Mouse (Mus musculus) hindbrain, embryonic 13.5 days (tissue): ENCODE results near the gene Sstr2. TPM values are rescaled to one million over a fixed set of nuclear protein-coding genes. Genes with fewer than 3 reads are reported as not detected.

Experiments used
- ATAC-seq: fragments of 200-750 bp; cut with Nextera tagmentation; 2 replicates; pipeline ENCODE4 v1.8.0; 2017; ENCODE audit warnings: moderate TSS enrichment; ENCODE audit not compliant: low FRiP score
- H3K27ac ChIP-seq: fragments of 300-500 bp; sonication (generic); 2 replicates; pipeline ENCODE4 v1.5.1; 2015; ENCODE audit warnings: inconsistent platforms, mild to moderate bottlenecking, moderate library complexity
- H3K27me3 ChIP-seq: fragments of 300-500 bp; sonication (generic); 2 replicates; pipeline ENCODE4 v1.6.1; 2015; ENCODE audit warnings: mild to moderate bottlenecking, inconsistent platforms
- H3K36me3 ChIP-seq: fragments of 300-500 bp; sonication (generic); 2 replicates; pipeline ENCODE4 v1.6.1; 2015; ENCODE audit warnings: mild to moderate bottlenecking, inconsistent platforms
- H3K4me1 ChIP-seq: fragments of 300-500 bp; sonication (generic); replicated peaks from 2 replicates; pipeline ENCODE4 v1.6.1; 2015; ENCODE audit warnings: inconsistent platforms
- H3K4me2 ChIP-seq: fragments of 300-500 bp; sonication (generic); 2 replicates; pipeline ENCODE4 v1.6.1; 2015; ENCODE audit warnings: inconsistent platforms, mild to moderate bottlenecking, moderate library complexity
- H3K4me3 ChIP-seq: fragments of 300-500 bp; sonication (generic); 2 replicates; pipeline ENCODE4 v1.5.1; 2015; ENCODE audit warnings: mild to moderate bottlenecking, inconsistent platforms
- H3K9ac ChIP-seq: fragments of 300-500 bp; sonication (generic); 2 replicates; pipeline ENCODE4 v1.6.1; 2015; ENCODE audit warnings: mild to moderate bottlenecking, inconsistent platforms
- H3K9me3 ChIP-seq: fragments of 300-500 bp; sonication (generic); 2 replicates; pipeline ENCODE4 v1.6.1; 2016; ENCODE audit warnings: inconsistent platforms
- whole genome bisulfite sequencing: fragments of 180-500 bp; shearing (Covaris S2); methylation state at CpG from one replicate; pipeline ENCODE4 v1.1.7; 2015; 5-methylcytosine and 5-hydroxymethylcytosine counted together
- polyA plus RNA-seq: library from polyadenylated mRNA; unstranded; fragments of >200 nt; fragmentation: Nextera tagmentation; extraction: Ambion mirVana; gene quantifications from 2 replicates; pipeline ENCODE4 v1.2.1, GENCODE M21; 2015

Sstr2 gene
- polyA plus RNA-seq, 1 experiment from 2014 or later = 32.8 TPM

GRCm38 (mm10) chr11:113607556-113607955 lies 11.6 kb upstream of the Sstr2 start:
- Histone ChIP-seq H3K9me3 (peaks cover 7% of the 10 kb centered on the region; the same call in 1 of the 2 replicates), H3K9ac (no peak overlapping the region), H3K4me2 (no peak overlapping the region), H3K4me1 (peaks cover 14% of the 10 kb centered on the region), H3K27ac (no peak overlapping the region), H3K4me3 (no peak overlapping the region), H3K27me3 (no peaks in the 10 kb centered on the region), H3K36me3 (no peaks in the 10 kb centered on the region)
- 96% methylated on average over 12 of the region's 12 CpGs for WGBS
- ATAC-seq = no peak

GRCm38 (mm10) chr11:113609581-113609980 lies 9.6 kb upstream of the Sstr2 start:
- 80% methylated on average over 5 of the region's 5 CpGs for WGBS
- no peak for ATAC-seq
- no peak overlapping the region for H3K9ac ChIP-seq
- H3K4me2 ChIP-seq = no peak overlapping the region
- peaks cover 7% of the 10 kb centered on the region; the same call in 1 of the 2 replicates for H3K9me3 ChIP-seq
- no peak overlapping the region for H3K27ac ChIP-seq
- H3K4me3 ChIP-seq = no peak overlapping the region
- no peaks in the 10 kb centered on the region for H3K27me3 ChIP-seq
- H3K36me3 ChIP-seq = no peaks in the 10 kb centered on the region
- peaks cover 10% of the 10 kb centered on the region for H3K4me1 ChIP-seq

GRCm38 (mm10) chr11:113610266-113610665 lies 8.9 kb upstream of the Sstr2 start:
- Histone ChIP-seq H3K4me1 (peaks cover 10% of the 10 kb centered on the region), H3K4me2 (no peak overlapping the region), H3K27ac (no peak overlapping the region), H3K4me3 (no peak overlapping the region), H3K36me3 (no peaks in the 10 kb centered on the region), H3K27me3 (no peaks in the 10 kb centered on the region), H3K9ac (no peak overlapping the region), H3K9me3 (peaks cover 7% of the 10 kb centered on the region; the same call in 1 of the 2 replicates)
- 72% methylated on average over 5 of the region's 5 CpGs for WGBS
- no peak for ATAC-seq

GRCm38 (mm10) chr11:113611112-113611646 lies 8.0 kb upstream of the Sstr2 start:
- no peak for ATAC-seq
- H3K4me1 ChIP-seq = peaks cover 10% of the 10 kb centered on the region
- peaks cover under 1% of the 10 kb centered on the region; the same call in 1 of the 2 replicates for H3K9me3 ChIP-seq
- H3K4me3 ChIP-seq = no peak overlapping the region
- H3K27me3 ChIP-seq = no peaks in the 10 kb centered on the region
- H3K27ac ChIP-seq = peak overlapping the region; percentile 84
- 86% methylated on average over 10 of the region's 10 CpGs for WGBS
- H3K9ac ChIP-seq = no peak overlapping the region
- no peak overlapping the region for H3K4me2 ChIP-seq
- H3K36me3 ChIP-seq = no peaks in the 10 kb centered on the region

GRCm38 (mm10) chr11:113611664-113612611 lies 7.2 kb upstream of the Sstr2 start:
- H3K27ac ChIP-seq = peak overlapping the region; percentile 84
- peaks cover 10% of the 10 kb centered on the region for H3K4me1 ChIP-seq
- H3K36me3 ChIP-seq = no peaks in the 10 kb centered on the region
- H3K4me3 ChIP-seq = no peak overlapping the region
- no peaks in the 10 kb centered on the region for H3K9me3 ChIP-seq
- peak overlapping the region; percentile 25; the same call in 1 of the 2 replicates for H3K4me2 ChIP-seq
- ATAC-seq = peak; percentile 88
- peak overlapping the region; percentile 49; the same call in 1 of the 2 replicates for H3K9ac ChIP-seq
- H3K27me3 ChIP-seq = no peaks in the 10 kb centered on the region
- 6% methylated on average over 24 of the region's 24 CpGs for WGBS

- no peak for ATAC-seq
- 82% methylated on average over 6 of the region's 6 CpGs for WGBS
Observed at GRCm38 (mm10) chr11:113614476-113614875, 4.7 kb upstream of the Sstr2 start.

GRCm38 (mm10) chr11:113617132-113617911 lies 1.8 kb upstream of the Sstr2 start:
- Histone ChIP-seq H3K27ac (no peak overlapping the region), H3K4me1 (peaks cover 44% of the 10 kb centered on the region), H3K4me2 (no peak overlapping the region), H3K36me3 (no peaks in the 10 kb centered on the region), H3K27me3 (peaks cover 17% of the 10 kb centered on the region; the same call in 1 of the 2 replicates), H3K4me3 (no peak overlapping the region), H3K9me3 (no peaks in the 10 kb centered on the region), H3K9ac (no peak overlapping the region)
- no peak for ATAC-seq
- 45% methylated on average over 14 of the region's 14 CpGs for WGBS

More at GRCm38 (mm10) chr11:113614476-113614875, 4.7 kb upstream of the Sstr2 start:
- H3K27ac ChIP-seq = no peak overlapping the region
- no peak overlapping the region for H3K9ac ChIP-seq
- no peak overlapping the region for H3K4me2 ChIP-seq
- H3K27me3 ChIP-seq = no peaks in the 10 kb centered on the region; the same call in 1 of the 2 replicates
- no peaks in the 10 kb centered on the region for H3K36me3 ChIP-seq
- H3K4me1 ChIP-seq = peaks cover 30% of the 10 kb centered on the region
- no peaks in the 10 kb centered on the region for H3K9me3 ChIP-seq
- no peak overlapping the region for H3K4me3 ChIP-seq

- 16% methylated on average over 4 of the region's 4 CpGs for WGBS
- Histone ChIP-seq H3K4me3 (peak overlapping the region; percentile 55), H3K27ac (peak overlapping the region; percentile 61; the same call in 1 of the 2 replicates), H3K36me3 (no peaks in the 10 kb centered on the region), H3K9me3 (no peaks in the 10 kb centered on the region), H3K4me1 (peaks cover 43% of the 10 kb centered on the region), H3K9ac (peak overlapping the region; percentile 83), H3K4me2 (peak overlapping the region; percentile 86), H3K27me3 (peaks cover 17% of the 10 kb centered on the region; the same call in 1 of the 2 replicates)
- ATAC-seq = no peak
Observed at GRCm38 (mm10) chr11:113618303-113618671, 855 bp upstream of the Sstr2 start.

- ATAC-seq = no peak; the same call in none of the 2 replicates
- WGBS = 1% methylated on average over 31 of the region's 31 CpGs
- Histone ChIP-seq H3K4me2 (peak overlapping the region; percentile 86), H3K36me3 (peaks cover 7% of the 10 kb centered on the region), H3K4me3 (peak overlapping the region; percentile 55), H3K27ac (peak overlapping the region; percentile 61), H3K9ac (peak overlapping the region; percentile 83), H3K27me3 (peaks cover 17% of the 10 kb centered on the region; the same call in 1 of the 2 replicates), H3K4me1 (peaks cover 43% of the 10 kb centered on the region), H3K9me3 (no peaks in the 10 kb centered on the region)
Observed at GRCm38 (mm10) chr11:113619420-113620080, 408 bp downstream of the Sstr2 start.

GRCm38 (mm10) chr11:113621001-113621400 lies 1.9 kb downstream of the Sstr2 start:
- Histone ChIP-seq H3K9ac (peak overlapping the region; percentile 55; the same call in 1 of the 2 replicates), H3K4me2 (peak overlapping the region; percentile 86), H3K4me1 (peaks cover 43% of the 10 kb centered on the region), H3K27me3 (peaks cover 17% of the 10 kb centered on the region; the same call in 1 of the 2 replicates), H3K9me3 (no peaks in the 10 kb centered on the region), H3K4me3 (peak overlapping the region; percentile 55), H3K36me3 (peaks cover 16% of the 10 kb centered on the region), H3K27ac (no peak overlapping the region)
- 52% methylated on average over 2 of the region's 2 CpGs for WGBS
- ATAC-seq = no peak

- no peak overlapping the region for H3K4me3 ChIP-seq
- H3K9ac ChIP-seq = no peak overlapping the region
- 81% methylated on average over 4 of the region's 4 CpGs for WGBS
- H3K9me3 ChIP-seq = no peaks in the 10 kb centered on the region
- H3K27me3 ChIP-seq = peaks cover 17% of the 10 kb centered on the region; the same call in 1 of the 2 replicates
- H3K36me3 ChIP-seq = peaks cover 16% of the 10 kb centered on the region
- peaks cover 43% of the 10 kb centered on the region for H3K4me1 ChIP-seq
- no peak for ATAC-seq
- H3K27ac ChIP-seq = no peak overlapping the region
- H3K4me2 ChIP-seq = peak overlapping the region; percentile 86
Observed at GRCm38 (mm10) chr11:113622028-113622427, 2.9 kb downstream of the Sstr2 start.
